ENCODE assay signal across 27 mouse cellular contexts in the genomic region with DNA sequence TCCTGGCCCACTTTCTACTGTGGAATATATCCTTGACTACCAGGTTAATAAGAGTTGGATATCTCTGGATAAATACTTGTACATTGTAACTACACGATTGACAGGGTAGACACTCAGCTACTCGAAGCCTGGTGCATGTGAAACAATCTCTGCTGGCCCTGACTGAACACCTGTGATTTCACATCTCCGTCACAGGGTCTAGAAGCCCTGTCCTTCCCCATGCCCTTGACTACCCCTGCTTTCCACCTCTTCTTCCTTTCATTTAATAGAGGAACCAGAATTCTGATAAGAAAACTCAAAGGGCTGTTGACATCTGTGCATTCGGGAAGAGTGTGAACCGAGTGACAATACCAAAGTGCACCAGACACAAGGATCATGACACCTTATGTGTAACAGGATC.
"Had no signal": no experiment of that assay in that cellular context is flagged by ENCODE, and none has a peak within 500 bp of the region (broad histone marks: within the 10 kb centered on the region; RNA-seq: fewer than 3 reads in every experiment).

No protein-coding gene starts in this region.

- H3K4me3 ChIP-seq: embryonic facial prominence, embryonic 10.5 days; embryonic facial prominence, embryonic 12.5 days; embryonic facial prominence, embryonic 13.5 days; embryonic facial prominence, embryonic 15.5 days; erythroblast, embryonic 14.5 days; forebrain, embryonic 10.5 days; forebrain, embryonic 12.5 days; forebrain, embryonic 13.5 days; forebrain, embryonic 15.5 days; gastrocnemius, adult 2 months; heart, adult 2 months had no signal

- H3K27ac ChIP-seq: embryonic facial prominence, embryonic 10.5 days; embryonic facial prominence, embryonic 12.5 days; embryonic facial prominence, embryonic 13.5 days; embryonic facial prominence, embryonic 15.5 days; forebrain, embryonic 10.5 days; forebrain, embryonic 12.5 days; forebrain, embryonic 13.5 days; forebrain, embryonic 15.5 days; gastrocnemius, adult 2 months; heart, adult 2 months had no signal

- H3K36me3 ChIP-seq: embryonic facial prominence, embryonic 10.5 days; embryonic facial prominence, embryonic 12.5 days; embryonic facial prominence, embryonic 13.5 days; embryonic facial prominence, embryonic 15.5 days; forebrain, embryonic 10.5 days; forebrain, embryonic 12.5 days; forebrain, embryonic 15.5 days had no signal

- H3K4me1 ChIP-seq: embryonic facial prominence, embryonic 10.5 days; embryonic facial prominence, embryonic 12.5 days; embryonic facial prominence, embryonic 13.5 days; embryonic facial prominence, embryonic 15.5 days had no signal

- H3K27me3 ChIP-seq: embryonic facial prominence, embryonic 12.5 days; embryonic facial prominence, embryonic 13.5 days; embryonic facial prominence, embryonic 15.5 days; forebrain, embryonic 12.5 days had no signal

- DNase-seq: cerebellum, adult 2 months; cerebellum, adult 8-10 months; cerebellum, adult 9-10 months; cerebellum, adult 9-11 months; cerebellum, postnatal 10 days; cerebellum, postnatal 14 days; cerebellum, postnatal 25 days; cerebellum, postnatal 36 days; embryo, embryonic 11 days; forebrain, postnatal 0 days; gastrocnemius, adult 2 months; gastrocnemius, postnatal 10 days; gastrocnemius, postnatal 14 days; gastrocnemius, postnatal 25 days; gastrocnemius, postnatal 36 days; heart, adult 2 months had no signal

- H3K9me3 ChIP-seq: embryonic facial prominence, embryonic 10.5 days; embryonic facial prominence, embryonic 12.5 days; embryonic facial prominence, embryonic 13.5 days; embryonic facial prominence, embryonic 15.5 days; forebrain, embryonic 10.5 days; forebrain, embryonic 12.5 days; forebrain, embryonic 13.5 days; forebrain, embryonic 15.5 days had no signal

- H3K9ac ChIP-seq: embryonic facial prominence, embryonic 12.5 days; embryonic facial prominence, embryonic 13.5 days; embryonic facial prominence, embryonic 15.5 days; forebrain, embryonic 12.5 days; forebrain, embryonic 13.5 days; forebrain, embryonic 15.5 days; forebrain, postnatal 0 days had no signal

- H3K4me2 ChIP-seq: embryonic facial prominence, embryonic 12.5 days; embryonic facial prominence, embryonic 13.5 days; embryonic facial prominence, embryonic 15.5 days; forebrain, embryonic 12.5 days; forebrain, embryonic 13.5 days; forebrain, embryonic 15.5 days had no signal

- ATAC-seq: forebrain, embryonic 13.5 days; forebrain, embryonic 14.5 days; forebrain, embryonic 15.5 days; forebrain, embryonic 16.5 days; forebrain, postnatal 0 days had no signal
